Mouse (Mus musculus) retina, postnatal 1 day (tissue): ENCODE results near the gene Cnn3.

ENCODE experiments used
- DNase-seq: peaks from one replicate; pipeline ENCODE4 v3.0.0-alpha.2; 2012

Gene Cnn3

GRCm38 (mm10) chr3:121418850-121419435, 7.4 kb upstream of the Cnn3 start:
- no peak for DNase-seq

- DNase-seq: no peak
Measured at GRCm38 (mm10) chr3:121422405-121422804, 3.9 kb upstream of the Cnn3 start.

- peak; percentile 91 for DNase-seq
Measured at GRCm38 (mm10) chr3:121426621-121427519, 573 bp downstream of the Cnn3 start.

GRCm38 (mm10) chr3:121427520-121427908, 1.2 kb downstream of the Cnn3 start:
- DNase-seq: peak; percentile 96

GRCm38 (mm10) chr3:121428230-121428629, 1.9 kb downstream of the Cnn3 start:
- peak; percentile 31 for DNase-seq

GRCm38 (mm10) chr3:121428696-121429259, 2.5 kb downstream of the Cnn3 start:
- no peak for DNase-seq

- peak; percentile 45 for DNase-seq
Measured at GRCm38 (mm10) chr3:121429469-121429868, 3.2 kb downstream of the Cnn3 start.

GRCm38 (mm10) chr3:121430289-121430936, 4.1 kb downstream of the Cnn3 start:
- peak; percentile 32 for DNase-seq

GRCm38 (mm10) chr3:121433359-121433758, 7.1 kb downstream of the Cnn3 start:
- DNase-seq: no peak

- DNase-seq: peak; percentile 54
Measured at GRCm38 (mm10) chr3:121433968-121434533, 7.8 kb downstream of the Cnn3 start.

- DNase-seq: no peak
Measured at GRCm38 (mm10) chr3:121435296-121435695, 9.0 kb downstream of the Cnn3 start.

- no peak for DNase-seq
Measured at GRCm38 (mm10) chr3:121437070-121437469, 10.8 kb downstream of the Cnn3 start.

- DNase-seq: no peak
Measured at GRCm38 (mm10) chr3:121437996-121438395, 11.7 kb downstream of the Cnn3 start.

- no peak for DNase-seq
Measured at GRCm38 (mm10) chr3:121439623-121440161, 13.4 kb downstream of the Cnn3 start.

GRCm38 (mm10) chr3:121441504-121441903, 15.2 kb downstream of the Cnn3 start:
- no peak for DNase-seq

- no peak for DNase-seq
Measured at GRCm38 (mm10) chr3:121442288-121442687, 16.0 kb downstream of the Cnn3 start.

GRCm38 (mm10) chr3:121443861-121444271, 17.6 kb downstream of the Cnn3 start:
- no peak for DNase-seq

GRCm38 (mm10) chr3:121444414-121444813, 18.1 kb downstream of the Cnn3 start:
- DNase-seq: no peak

- no peak for DNase-seq
Measured at GRCm38 (mm10) chr3:121446454-121446853, 20.2 kb downstream of the Cnn3 start.

- peak; percentile 87 for DNase-seq
Measured at GRCm38 (mm10) chr3:121448029-121448468, 21.8 kb downstream of the Cnn3 start.

- peak; percentile 84 for DNase-seq
Measured at GRCm38 (mm10) chr3:121448606-121449005, 22.3 kb downstream of the Cnn3 start.

GRCm38 (mm10) chr3:121449527-121449926, 23.2 kb downstream of the Cnn3 start:
- DNase-seq: no peak

GRCm38 (mm10) chr3:121451404-121451803, 25.1 kb downstream of the Cnn3 start:
- DNase-seq: peak; percentile 32
